Mouse (Mus musculus) left cerebral cortex, adult 2 months (tissue): Measurements from ENCODE around the gene Oscp1. TPM values are rescaled to one million over a fixed set of nuclear protein-coding genes. Genes with fewer than 3 reads are reported as not detected.

ENCODE experiments used
- DNase-seq, 2 experiments: peaks; one replicate each; pipeline ENCODE4 v3.0.0; 2021 to 2022; ENCODE audit warnings: low spot score in 2 of 2, mixed read lengths in 1 of 2; ENCODE audit errors: extremely low spot score in 1 of 2
- H3K27ac ChIP-seq: fragments of 200-600 bp; 2 replicates; pipeline ENCODE4 v1.8.1; 2022
- H3K4me3 ChIP-seq: fragments of 200-600 bp; 2 replicates; pipeline ENCODE4 v1.8.1; 2022
- CTCF ChIP-seq: fragments of 200-600 bp; IDR thresholded peaks from 2 replicates; pipeline ENCODE4 v1.8.1; 2022; ENCODE audit warnings: antibody characterized with exemption, mild to moderate bottlenecking, moderate library complexity
- intact Hi-C: fragments of 180-260 bp; cut with DNase I; formaldehyde crosslinking; loops from one replicate; pipeline ENCODE4 v1.15.1; 2025
- total RNA-seq, 2 experiments: library from RNA; stranded (reverse); gene quantifications; 2 replicates each; pipeline ENCODE4 v1.2.3; 2021

Gene Oscp1
- total RNA-seq, 2 experiments from 2014 or later: 49.2 to 57.1 TPM

DNA sequence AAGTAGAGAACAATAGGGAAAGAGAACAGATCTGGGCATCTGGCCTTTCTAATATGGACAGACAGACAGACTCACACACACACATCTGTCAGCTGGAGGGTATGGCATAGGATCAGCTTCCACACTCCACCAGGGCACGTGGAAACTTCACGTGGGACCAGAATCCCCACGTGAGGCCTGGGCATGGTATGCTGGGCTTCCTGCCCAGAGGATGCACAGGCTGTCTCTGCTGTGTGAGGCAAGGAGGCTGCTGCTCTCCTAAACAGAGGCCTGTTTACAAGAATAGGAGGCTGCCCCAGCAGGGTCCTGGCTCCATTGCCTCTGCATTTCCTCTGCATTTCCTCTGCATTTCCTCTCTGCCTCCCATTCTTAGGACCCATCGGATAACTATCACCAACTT, 76.3 kb downstream of the Oscp1 start:
- DNase-seq: no peak
- H3K27ac ChIP-seq: no peak overlapping the region; the same call in 1 of the 2 replicates
- intact Hi-C loops: no loop called here
- no peak for TF ChIP-seq CTCF
- no peak overlapping the region for H3K4me3 ChIP-seq

- H3K27ac ChIP-seq: no peak overlapping the region
- DNase-seq: no peak
- H3K4me3 ChIP-seq: no peak overlapping the region
- intact Hi-C loops: no loop called here
- no peak for TF ChIP-seq CTCF
Observed at GRCm38 (mm10) chr4:126137773-126138172, 79.4 kb downstream of the Oscp1 start.

DNA sequence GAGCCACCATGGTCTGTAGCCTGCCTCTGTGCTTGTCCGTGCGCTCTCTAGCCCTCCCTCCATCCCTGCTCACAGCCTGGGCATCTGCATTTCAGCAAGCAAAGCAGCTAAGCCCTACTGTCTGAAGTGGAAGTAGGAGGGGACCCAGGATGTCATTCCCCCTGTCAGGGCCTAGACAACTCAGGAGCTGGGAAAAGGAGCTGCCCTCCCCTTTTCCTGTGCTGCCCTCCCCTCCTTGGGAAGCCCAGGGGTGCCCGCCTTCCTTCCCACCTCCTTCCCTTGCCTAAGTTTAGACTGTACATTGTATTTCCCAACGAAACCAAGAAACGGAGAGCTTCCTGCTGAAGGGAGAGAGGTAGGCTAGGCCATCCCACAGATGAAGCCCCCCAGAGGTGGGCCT, 82.7 kb downstream of the Oscp1 start:
- no peak for DNase-seq
- Histone ChIP-seq H3K4me3 (no peak overlapping the region), H3K27ac (no peak overlapping the region)
- intact Hi-C loops: no loop called here
- no peak for TF ChIP-seq CTCF

Other genes starting within 250 kb of the Oscp1 start
- gene Csf3r, start 34.0 kb upstream of the Oscp1 start, total RNA-seq: 1 to 10 TPM; 5.1 to 8.1 TPM
- 10 to 100 TPM; 44.6 to 49.0 TPM for gene Mrps15, start 11.6 kb upstream of the Oscp1 start, total RNA-seq
- gene Lsm10, start 38.1 kb downstream of the Oscp1 start, total RNA-seq: 10 to 100 TPM; 11.3 to 14.4 TPM
- gene Stk40, start 45.4 kb downstream of the Oscp1 start, total RNA-seq: 10 to 100 TPM; 39.8 to 56.4 TPM
- gene Eva1b, start 89.2 kb downstream of the Oscp1 start, total RNA-seq: 1 to 10 TPM; 3.1 to 3.8 TPM
- 1 to 10 TPM in 1 of 2 experiments, under 1 TPM in 1; 0.86 to 1.1 TPM for gene Sh3d21, start 104.9 kb downstream of the Oscp1 start, total RNA-seq
- gene Thrap3, start 144.2 kb downstream of the Oscp1 start, total RNA-seq: 100 to 1,000 TPM; 149 to 158 TPM
- 100 to 1,000 TPM; 281 TPM for gene Map7d1, start 197.8 kb downstream of the Oscp1 start, total RNA-seq
- gene Trappc3, start 203.8 kb downstream of the Oscp1 start, total RNA-seq: 10 to 100 TPM; 77.0 to 87.5 TPM
- gene Col8a2, start 228.2 kb downstream of the Oscp1 start, total RNA-seq: 1 to 10 TPM; 1.9 to 3.0 TPM